Mouse (Mus musculus) heart, adult 2 months (tissue): ENCODE measurements around the gene Slco3a1.
A peak's percentile ranks its signal among the peaks of the same experiment; 100 is the strongest.

Source experiments
- CTCF ChIP-seq: fragments of 200-600 bp; IDR thresholded peaks from 2 replicates; pipeline ENCODE4 v1.8.1; 2022; ENCODE audit warnings: antibody characterized with exemption, mild to moderate bottlenecking, moderate library complexity
- EP300 ChIP-seq: fragments of 200-500 bp; IDR thresholded peaks from 2 replicates; pipeline ENCODE4 v1.6.1; 2011; ENCODE audit warnings: low read depth, low read length, control low read depth; ENCODE audit not compliant: insufficient read depth
- POLR2A ChIP-seq: fragments of 200-500 bp; IDR thresholded peaks from 2 replicates; pipeline ENCODE4 v1.6.1; 2011; ENCODE audit warnings: mild to moderate bottlenecking, low read depth, low read length, control low read depth; ENCODE audit not compliant: insufficient read depth

GRCm38 (mm10) chr7:74375174-74375957, 179.2 kb downstream of the Slco3a1 start:
- no peak for TF ChIP-seq POLR2A
- no peak for TF ChIP-seq CTCF
- TF ChIP-seq EP300: peak; percentile 83; the same call in 1 of the 2 replicates
